Mouse (Mus musculus): ENCODE data around the gene Ccdc163. TPM values are rescaled to one million over a fixed set of nuclear protein-coding genes. Genes with fewer than 3 reads are reported as not detected.

Ccdc163 gene
- polyA plus RNA-seq, 1 experiment from 2014 or later, result 27.5 TPM

- Histone ChIP-seq H3K27ac (no peak overlapping the region), H3K27me3 (no peaks in the 10 kb centered on the region), H3K4me2 (no peak overlapping the region), H3K4me3 (replicated peaks) (no peak overlapping the region), H3K4me1 (replicated peaks) (no peaks in the 10 kb centered on the region), H3K9me3 (no peaks in the 10 kb centered on the region), H3K9ac (replicated peaks) (no peak overlapping the region), H3K36me3 (no peaks in the 10 kb centered on the region)
- no peak for ATAC-seq (ENCODE audit: insufficient number of reproducible peaks, insufficient read depth, low FRiP score, low TSS enrichment, low read depth)
- 62% methylated on average over 2 of the region's 2 CpGs for WGBS
These were observed 72.2 kb downstream of the Ccdc163 start for GRCm38 (mm10) chr4:116780541-116780940.

- no peak overlapping the region for H3K9ac ChIP-seq (replicated peaks)
- no peaks in the 10 kb centered on the region for H3K36me3 ChIP-seq
- no peak overlapping the region for H3K27ac ChIP-seq
- H3K27me3 ChIP-seq, result no peaks in the 10 kb centered on the region
- no peak for ATAC-seq (ENCODE audit: insufficient number of reproducible peaks, insufficient read depth, low FRiP score, low TSS enrichment, low read depth)
- H3K9me3 ChIP-seq, result no peaks in the 10 kb centered on the region
- no peak overlapping the region for H3K4me2 ChIP-seq
- H3K4me3 ChIP-seq (replicated peaks), result no peak overlapping the region
- 42% methylated on average over 2 of the region's 2 CpGs for WGBS
- no peaks in the 10 kb centered on the region for H3K4me1 ChIP-seq (replicated peaks)
These were observed 73.1 kb downstream of the Ccdc163 start for GRCm38 (mm10) chr4:116781366-116781765.

GRCm38 (mm10) chr4:116782171-116782570 lies 73.9 kb downstream of the Ccdc163 start:
- Histone ChIP-seq H3K27ac (no peak overlapping the region), H3K36me3 (no peaks in the 10 kb centered on the region), H3K4me2 (no peak overlapping the region), H3K9ac (replicated peaks) (0 out of 2 replicates have a peak overlapping the region, but pooled peaks have one; percentile 18), H3K4me1 (replicated peaks) (no peaks in the 10 kb centered on the region), H3K9me3 (no peaks in the 10 kb centered on the region), H3K4me3 (replicated peaks) (no peak overlapping the region), H3K27me3 (no peaks in the 10 kb centered on the region)
- WGBS, result 39% methylated on average over 8 of the region's 8 CpGs
- no peak for ATAC-seq (ENCODE audit: insufficient number of reproducible peaks, insufficient read depth, low FRiP score, low TSS enrichment, low read depth)

- WGBS, result 100% methylated on average over 1 of the region's 1 CpGs
- Histone ChIP-seq H3K9ac (replicated peaks) (no peak overlapping the region), H3K27ac (no peak overlapping the region), H3K4me3 (replicated peaks) (no peak overlapping the region), H3K36me3 (no peaks in the 10 kb centered on the region), H3K4me1 (replicated peaks) (no peaks in the 10 kb centered on the region), H3K27me3 (no peaks in the 10 kb centered on the region), H3K9me3 (no peaks in the 10 kb centered on the region), H3K4me2 (no peak overlapping the region)
- no peak for ATAC-seq (ENCODE audit: insufficient number of reproducible peaks, insufficient read depth, low FRiP score, low TSS enrichment, low read depth)
These were observed 78.3 kb downstream of the Ccdc163 start for GRCm38 (mm10) chr4:116786587-116786986.

GRCm38 (mm10) chr4:116787985-116788760 lies 79.9 kb downstream of the Ccdc163 start:
- H3K4me3 ChIP-seq (replicated peaks), result no peak overlapping the region
- H3K9ac ChIP-seq (replicated peaks), result no peak overlapping the region
- H3K4me2 ChIP-seq, result no peak overlapping the region
- no peak for ATAC-seq (ENCODE audit: insufficient number of reproducible peaks, insufficient read depth, low FRiP score, low TSS enrichment, low read depth)
- H3K4me1 ChIP-seq (replicated peaks), result no peaks in the 10 kb centered on the region
- no peaks in the 10 kb centered on the region for H3K27me3 ChIP-seq
- H3K36me3 ChIP-seq, result 0 out of 2 replicates have a peak, but pooled peaks cover 7% of the 10 kb centered on the region
- no peaks in the 10 kb centered on the region for H3K9me3 ChIP-seq
- 44% methylated on average over 7 of the region's 7 CpGs for WGBS
- H3K27ac ChIP-seq, result no peak overlapping the region

GRCm38 (mm10) chr4:116788956-116789355 lies 80.6 kb downstream of the Ccdc163 start:
- Histone ChIP-seq H3K9me3 (no peaks in the 10 kb centered on the region), H3K4me2 (no peak overlapping the region), H3K36me3 (0 out of 2 replicates have a peak, but pooled peaks cover 9% of the 10 kb centered on the region), H3K9ac (replicated peaks) (no peak overlapping the region), H3K27me3 (no peaks in the 10 kb centered on the region), H3K27ac (no peak overlapping the region), H3K4me1 (replicated peaks) (no peaks in the 10 kb centered on the region), H3K4me3 (replicated peaks) (no peak overlapping the region)
- ATAC-seq (ENCODE audit: insufficient number of reproducible peaks, insufficient read depth, low FRiP score, low TSS enrichment, low read depth), result peak; percentile 37; the same call in 1 of the 2 replicates
- WGBS, result 5% methylated on average over 3 of the region's 3 CpGs

- Histone ChIP-seq H3K9me3 (no peaks in the 10 kb centered on the region), H3K27me3 (no peaks in the 10 kb centered on the region), H3K4me3 (replicated peaks) (no peak overlapping the region), H3K36me3 (0 out of 2 replicates have a peak, but pooled peaks cover 9% of the 10 kb centered on the region), H3K27ac (no peak overlapping the region), H3K4me1 (replicated peaks) (no peaks in the 10 kb centered on the region), H3K4me2 (no peak overlapping the region), H3K9ac (replicated peaks) (no peak overlapping the region)
- ATAC-seq (ENCODE audit: insufficient number of reproducible peaks, insufficient read depth, low FRiP score, low TSS enrichment, low read depth), result no peak
- WGBS, result 86% methylated on average over 8 of the region's 8 CpGs
These were observed 84.1 kb downstream of the Ccdc163 start for GRCm38 (mm10) chr4:116792453-116792852.

- no peaks in the 10 kb centered on the region for H3K4me1 ChIP-seq (replicated peaks)
- H3K9me3 ChIP-seq, result no peaks in the 10 kb centered on the region
- no peak overlapping the region for H3K4me3 ChIP-seq (replicated peaks)
- H3K27me3 ChIP-seq, result no peaks in the 10 kb centered on the region
- 80% methylated on average over 2 of the region's 2 CpGs for WGBS
- no peak overlapping the region for H3K27ac ChIP-seq
- no peak for ATAC-seq (ENCODE audit: insufficient number of reproducible peaks, insufficient read depth, low FRiP score, low TSS enrichment, low read depth)
- 0 out of 2 replicates have a peak, but pooled peaks cover 9% of the 10 kb centered on the region for H3K36me3 ChIP-seq
- H3K9ac ChIP-seq (replicated peaks), result no peak overlapping the region
- no peak overlapping the region for H3K4me2 ChIP-seq
These were observed 86.0 kb downstream of the Ccdc163 start for GRCm38 (mm10) chr4:116794273-116794672.

- no peak overlapping the region for H3K4me3 ChIP-seq (replicated peaks)
- no peak overlapping the region for H3K4me2 ChIP-seq
- WGBS, result 80% methylated on average over 1 of the region's 1 CpGs
- H3K9me3 ChIP-seq, result no peaks in the 10 kb centered on the region
- ATAC-seq (ENCODE audit: insufficient number of reproducible peaks, insufficient read depth, low FRiP score, low TSS enrichment, low read depth), result no peak
- H3K27ac ChIP-seq, result no peak overlapping the region
- no peaks in the 10 kb centered on the region for H3K27me3 ChIP-seq
- H3K36me3 ChIP-seq, result peaks cover 17% of the 10 kb centered on the region
- H3K9ac ChIP-seq (replicated peaks), result no peak overlapping the region
- H3K4me1 ChIP-seq (replicated peaks), result no peaks in the 10 kb centered on the region
These were observed 88.3 kb downstream of the Ccdc163 start for GRCm38 (mm10) chr4:116796442-116797110.

- 40% methylated on average over 5 of the region's 5 CpGs for WGBS
- Histone ChIP-seq H3K36me3 (peaks cover 41% of the 10 kb centered on the region), H3K4me1 (replicated peaks) (no peaks in the 10 kb centered on the region), H3K9ac (replicated peaks) (no peak overlapping the region), H3K27me3 (no peaks in the 10 kb centered on the region), H3K27ac (no peak overlapping the region), H3K9me3 (no peaks in the 10 kb centered on the region), H3K4me3 (replicated peaks) (no peak overlapping the region), H3K4me2 (no peak overlapping the region)
- no peak for ATAC-seq (ENCODE audit: insufficient number of reproducible peaks, insufficient read depth, low FRiP score, low TSS enrichment, low read depth)
These were observed 91.6 kb downstream of the Ccdc163 start for GRCm38 (mm10) chr4:116799901-116800300.
